Mouse (Mus musculus) ES-Bruce4 (cell line): ENCODE measurements around the gene Gm13288.

Experiments used
- CTCF ChIP-seq: IDR thresholded peaks from one replicate; pipeline ENCODE4 v1.8.1; 2011; ENCODE audit warnings: low read depth, low read length
- POLR2A ChIP-seq: IDR thresholded peaks from one replicate; pipeline ENCODE4 v1.8.1; 2011; ENCODE audit warnings: low read length; ENCODE audit not compliant: insufficient read depth

- TF ChIP-seq CTCF (no peak), POLR2A (no peak)
Observed at GRCm38 (mm10) chr4:88815928-88816327, 10.6 kb downstream of the Gm13288 start, which contains the start of gene Ifna7.
